Mouse (Mus musculus) hindbrain, postnatal 0 days (tissue): ENCODE measurements around the gene Kat8. TPM values are rescaled to one million over a fixed set of nuclear protein-coding genes. Genes with fewer than 3 reads are reported as not detected.

ENCODE experiments used
- ATAC-seq: fragments of 200-750 bp; cut with Nextera tagmentation; 2 replicates; pipeline ENCODE4 v1.8.0; 2017; ENCODE audit warnings: mild to moderate bottlenecking, moderate TSS enrichment, moderate library complexity
- DNase-seq: peaks from one replicate; pipeline ENCODE4 v3.0.0-alpha.2; 2015; ENCODE audit warnings: low spot score
- H3K27ac ChIP-seq: fragments of 300-500 bp; sonication (generic); 2 replicates; pipeline ENCODE4 v1.5.1; 2014; ENCODE audit warnings: mild to moderate bottlenecking
- H3K27me3 ChIP-seq: fragments of 300-500 bp; sonication (generic); 2 replicates; pipeline ENCODE4 v1.6.1; 2014; ENCODE audit warnings: low read length, mixed read lengths; ENCODE audit not compliant: insufficient read depth
- H3K36me3 ChIP-seq: fragments of 300-500 bp; sonication (generic); 2 replicates; pipeline ENCODE4 v1.6.1; 2014; ENCODE audit warnings: low read length, mixed read lengths; ENCODE audit not compliant: insufficient read depth
- H3K4me1 ChIP-seq: fragments of 300-500 bp; sonication (generic); 2 replicates; pipeline ENCODE4 v1.6.1; 2014; ENCODE audit warnings: antibody characterized with exemption, low read length, mixed read lengths; ENCODE audit not compliant: insufficient read depth
- H3K4me2 ChIP-seq: fragments of 300-500 bp; sonication (generic); 2 replicates; pipeline ENCODE4 v1.6.1; 2014; ENCODE audit warnings: low read depth, mild to moderate bottlenecking, low read length, moderate library complexity, mixed read lengths
- H3K4me3 ChIP-seq: fragments of 300-500 bp; sonication (generic); 2 replicates; pipeline ENCODE4 v1.5.1; 2014; ENCODE audit warnings: low read length
- H3K9ac ChIP-seq: fragments of 300-500 bp; sonication (generic); replicated peaks from 2 replicates; pipeline ENCODE4 v1.6.1; 2014; ENCODE audit warnings: mild to moderate bottlenecking, low read length, moderate library complexity, mixed read lengths
- H3K9me3 ChIP-seq: fragments of 300-500 bp; sonication (generic); 2 replicates; pipeline ENCODE4 v1.6.1; 2016; ENCODE audit warnings: low read length, mixed read lengths
- CTCF ChIP-seq: IDR thresholded peaks from 2 replicates; pipeline ENCODE4 v1.5.1; 2016; ENCODE audit warnings: antibody characterized with exemption, control low read depth, low read depth
- WGBS: fragments of 180-500 bp; shearing (Covaris S2); extraction: QIAGEN DNeasy Blood & Tissue Kit; methylation state at CpG from one replicate; pipeline ENCODE4 v1.1.7; 2014; 5-methylcytosine and 5-hydroxymethylcytosine counted together
- polyA plus RNA-seq: library from polyadenylated mRNA; unstranded; fragments of >200 nt; fragmentation: Nextera tagmentation; extraction: Ambion mirVana; gene quantifications from 2 replicates; pipeline ENCODE4 v1.2.1, GENCODE M21; 2015
- total RNA-seq: library from RNA; depleted of rRNA; stranded (reverse); fragments of >200 nt; gene quantifications from 2 replicates; pipeline ENCODE4 v1.2.3, GENCODE M21; 2014

The Kat8 gene
- total and polyA plus RNA-seq, 2 experiments from 2014 or later, result 30.1 to 33.5 TPM

GRCm38 (mm10) chr7:127928596-127928995, 16.3 kb downstream of the Kat8 start:
- H3K4me1 ChIP-seq, result peaks cover 3% of the 10 kb centered on the region; the same call in 1 of the 2 replicates
- peaks cover 4% of the 10 kb centered on the region; the same call in 1 of the 2 replicates for H3K36me3 ChIP-seq
- H3K27me3 ChIP-seq, result peaks cover 9% of the 10 kb centered on the region; the same call in 1 of the 2 replicates
- ATAC-seq, result peak; percentile 13; the same call in 1 of the 2 replicates
- H3K4me2 ChIP-seq, result no peak overlapping the region
- no peak overlapping the region for H3K4me3 ChIP-seq
- H3K9ac ChIP-seq, result no peak overlapping the region
- no peaks in the 10 kb centered on the region for H3K9me3 ChIP-seq
- H3K27ac ChIP-seq, result no peak overlapping the region
- no peak for DNase-seq
- WGBS, result 48% methylated on average over 5 of the region's 5 CpGs
- no peak for TF ChIP-seq CTCF

DNA sequence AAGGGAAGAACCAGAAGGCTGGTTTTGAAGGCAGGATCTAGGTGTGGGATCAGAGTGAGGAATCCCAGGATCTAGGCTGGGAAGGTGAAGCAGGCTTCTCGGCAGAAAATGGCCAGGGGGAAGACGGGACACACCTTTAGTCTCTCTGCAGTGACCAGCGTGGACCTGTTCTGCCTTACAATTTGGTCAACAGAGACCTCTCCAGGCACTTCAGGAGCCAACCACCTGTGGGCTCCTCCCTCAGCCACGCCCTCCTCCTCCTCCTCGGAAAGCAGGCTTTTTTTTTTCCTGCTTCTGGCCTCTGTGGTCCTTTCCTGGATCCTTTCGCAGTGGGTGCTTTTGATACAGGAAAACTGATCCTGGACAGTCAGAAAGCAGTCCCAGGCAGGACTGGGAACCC, 17.6 kb downstream of the Kat8 start, which contains the start of gene Prss8:
Prss8 (minus strand) TSS at position 182 of the 400 bp plus-strand sequence.
- Histone ChIP-seq H3K4me1 (peaks cover 3% of the 10 kb centered on the region; the same call in 1 of the 2 replicates), H3K4me2 (peak within 1 kb of the TSS; percentile 16; the same call in 1 of the 2 replicates)

GRCm38 (mm10) chr7:127930636-127931035, 18.3 kb downstream of the Kat8 start:
- ATAC-seq (no peak), DNase-seq (no peak)
- no peak for TF ChIP-seq CTCF
- no peak overlapping the region for H3K4me3 ChIP-seq
- no peaks in the 10 kb centered on the region for H3K9me3 ChIP-seq
- peaks cover 3% of the 10 kb centered on the region; the same call in 1 of the 2 replicates for H3K36me3 ChIP-seq
- H3K4me1 ChIP-seq, result peaks cover 3% of the 10 kb centered on the region; the same call in 1 of the 2 replicates
- 72% methylated on average over 5 of the region's 5 CpGs for WGBS
- H3K27me3 ChIP-seq, result peaks cover 9% of the 10 kb centered on the region; the same call in 1 of the 2 replicates
- no peak overlapping the region for H3K4me2 ChIP-seq
- no peak overlapping the region for H3K9ac ChIP-seq
- no peak overlapping the region for H3K27ac ChIP-seq

More for the DNA sequence above, 17.6 kb downstream of the Kat8 start, which contains the start of gene Prss8:
- Histone ChIP-seq H3K9ac (no peak within 1 kb of the TSS; the same call in 1 of the 2 replicates), H3K4me3 (peak within 1 kb of the TSS; percentile 10; the same call in 1 of the 2 replicates), H3K9me3 (no peaks in the 10 kb centered on the region), H3K36me3 (peaks cover 4% of the 10 kb centered on the region; the same call in 1 of the 2 replicates), H3K27me3 (peaks cover 9% of the 10 kb centered on the region; the same call in 1 of the 2 replicates), H3K27ac (no peak within 1 kb of the TSS)
- 16% methylated on average over 6 of the region's 6 CpGs for WGBS
- no peak for TF ChIP-seq CTCF
- ATAC-seq (no peak), DNase-seq (no peak)

- H3K27ac ChIP-seq, result no peak overlapping the region
- DNase-seq, result no peak
- H3K9me3 ChIP-seq, result no peaks in the 10 kb centered on the region
- peaks cover 3% of the 10 kb centered on the region; the same call in 1 of the 2 replicates for H3K4me1 ChIP-seq
- no peak for ATAC-seq
- WGBS, result 42% methylated on average over 13 of the region's 13 CpGs
- H3K9ac ChIP-seq, result no peak overlapping the region
- H3K4me2 ChIP-seq, result no peak overlapping the region
- no peak for TF ChIP-seq CTCF
- H3K36me3 ChIP-seq, result no peaks in the 10 kb centered on the region
- H3K4me3 ChIP-seq, result no peak overlapping the region
- H3K27me3 ChIP-seq, result peaks cover 9% of the 10 kb centered on the region; the same call in 1 of the 2 replicates
These were observed 19.2 kb downstream of the Kat8 start for GRCm38 (mm10) chr7:127931351-127932135.

GRCm38 (mm10) chr7:127932273-127933031, 20.1 kb downstream of the Kat8 start:
- no peaks in the 10 kb centered on the region for H3K36me3 ChIP-seq
- H3K4me3 ChIP-seq, result no peak overlapping the region
- TF ChIP-seq CTCF, result no peak
- no peak overlapping the region for H3K27ac ChIP-seq
- no peak overlapping the region for H3K4me2 ChIP-seq
- DNase-seq (no peak), ATAC-seq (no peak)
- peaks cover 9% of the 10 kb centered on the region; the same call in 1 of the 2 replicates for H3K27me3 ChIP-seq
- H3K9me3 ChIP-seq, result no peaks in the 10 kb centered on the region
- no peak overlapping the region for H3K9ac ChIP-seq
- peaks cover 3% of the 10 kb centered on the region; the same call in 1 of the 2 replicates for H3K4me1 ChIP-seq
- WGBS, result 21% methylated on average over 13 of the region's 13 CpGs

DNA sequence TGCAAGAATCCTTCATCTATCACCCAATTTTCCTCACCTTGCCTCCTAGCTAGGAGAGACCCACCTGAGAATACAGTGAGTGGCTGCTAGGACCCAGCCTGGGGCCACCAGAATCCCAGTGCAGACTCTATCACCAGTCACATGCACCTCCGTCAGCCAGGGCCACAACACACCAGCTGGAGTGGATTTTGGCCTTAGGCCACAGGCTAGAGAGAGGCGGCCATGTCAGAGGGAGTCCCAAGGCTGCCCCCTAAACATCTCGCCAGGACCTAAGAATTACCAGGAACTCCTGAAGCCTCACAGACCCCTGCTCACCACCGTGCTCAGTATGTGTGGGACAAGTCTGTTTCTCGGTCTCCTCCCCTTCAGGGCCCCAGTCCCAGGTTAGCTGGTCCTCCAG, 21.8 kb downstream of the Kat8 start:
- no peaks in the 10 kb centered on the region for H3K36me3 ChIP-seq
- H3K4me2 ChIP-seq, result no peak overlapping the region
- peaks cover 3% of the 10 kb centered on the region; the same call in 1 of the 2 replicates for H3K4me1 ChIP-seq
- no peaks in the 10 kb centered on the region for H3K9me3 ChIP-seq
- no peak for DNase-seq
- TF ChIP-seq CTCF, result no peak
- no peak overlapping the region for H3K27ac ChIP-seq
- ATAC-seq, result no peak
- 82% methylated on average over 5 of the region's 5 CpGs for whole genome bisulfite sequencing
- H3K4me3 ChIP-seq, result no peak overlapping the region
- H3K9ac ChIP-seq, result no peak overlapping the region
- peaks cover 9% of the 10 kb centered on the region; the same call in 1 of the 2 replicates for H3K27me3 ChIP-seq
